Mouse (Mus musculus): ENCODE results near the gene Hist1h4h. TPM values are rescaled to one million over a fixed set of nuclear protein-coding genes. Genes with fewer than 3 reads are reported as not detected.

The Hist1h4h gene
- polyA plus RNA-seq, 1 experiment: 10.6 TPM

Other genes with a start within 250 kb of the Hist1h4h start
- 22.3 and 23.5 TPM in 2 replicates for gene Zfp322a, start 161.8 kb upstream of the Hist1h4h start, polyA plus RNA-seq (2012; rRNA removed)
- gene Abt1, start 107.2 kb upstream of the Hist1h4h start, polyA plus RNA-seq (2012; rRNA removed): 8.5 and 8.8 TPM in 2 replicates
- 0.09 and 0.12 TPM in 2 replicates for gene Btn1a1, start 65.1 kb upstream of the Hist1h4h start, polyA plus RNA-seq (2012; rRNA removed)
- gene Btn2a2, start 42.2 kb upstream of the Hist1h4h start, polyA plus RNA-seq (2012; rRNA removed): 0.06 and 0.07 TPM in 2 replicates
- gene Hist1h2af, start 2.9 kb downstream of the Hist1h4h start, polyA plus RNA-seq (2012; rRNA removed): 47.4 and 62.7 TPM in 2 replicates
- 2.2 and 4.8 TPM in 2 replicates for gene Hist1h3g, start 4.4 kb downstream of the Hist1h4h start, polyA plus RNA-seq (2012; rRNA removed)
- 0.52 and 0.80 TPM in 2 replicates for gene Hist1h2bh, start 12.3 kb downstream of the Hist1h4h start, polyA plus RNA-seq (2012; rRNA removed)
- gene Hist1h3f, start 13.0 kb downstream of the Hist1h4h start, polyA plus RNA-seq (2012; rRNA removed): 0.48 and 0.52 TPM in 2 replicates
- gene Hist1h4f, start 20.6 kb downstream of the Hist1h4h start, polyA plus RNA-seq (2012; rRNA removed): 4.7 and 5.8 TPM in 2 replicates
- 0.14 and 0.15 TPM in 2 replicates for gene Hist1h1d, start 22.2 kb downstream of the Hist1h4h start, polyA plus RNA-seq (2012; rRNA removed)
- 5.6 and 7.2 TPM in 2 replicates for gene Hist1h3e, start 31.3 kb downstream of the Hist1h4h start, polyA plus RNA-seq (2012; rRNA removed)
- gene Hist1h2ae, start 40.2 kb downstream of the Hist1h4h start, polyA plus RNA-seq (2012; rRNA removed): 4.4 and 4.5 TPM in 2 replicates
- gene Hist1h2bg, start 40.3 kb downstream of the Hist1h4h start, polyA plus RNA-seq (2012; rRNA removed): 7.1 and 9.6 TPM in 2 replicates
- 2.3 and 2.6 TPM in 2 replicates for gene Hist1h2bf, start 43.1 kb downstream of the Hist1h4h start, polyA plus RNA-seq (2012; rRNA removed)
- 1.6 and 1.8 TPM in 2 replicates for gene Hist1h2ad, start 43.3 kb downstream of the Hist1h4h start, polyA plus RNA-seq (2012; rRNA removed)
- gene Hist1h3d, start 44.7 kb downstream of the Hist1h4h start, polyA plus RNA-seq (2012; rRNA removed): 4.3 and 5.6 TPM in 2 replicates
- gene Hist1h4d, start 50.5 kb downstream of the Hist1h4h start, polyA plus RNA-seq (2012; rRNA removed): 1.9 and 2.8 TPM in 2 replicates
- gene Hist1h2be, start 90.1 kb downstream of the Hist1h4h start, polyA plus RNA-seq (2012; rRNA removed): 1.2 and 1.5 TPM in 2 replicates
- 1.8 and 1.9 TPM in 2 replicates for gene Hist1h1e, start 91.5 kb downstream of the Hist1h4h start, polyA plus RNA-seq (2012; rRNA removed)
- 0.62 and 0.67 TPM in 2 replicates for gene Hist1h2ac, start 152.9 kb downstream of the Hist1h4h start, polyA plus RNA-seq (2012; rRNA removed)
- 32.4 and 40.3 TPM in 2 replicates for gene Hist1h2bc, start 153.1 kb downstream of the Hist1h4h start, polyA plus RNA-seq (2012; rRNA removed)
- not detected in 2 replicates for gene Hist1h1t, start 164.8 kb downstream of the Hist1h4h start, polyA plus RNA-seq (2012; rRNA removed)
- gene Hist1h4c, start 167.4 kb downstream of the Hist1h4h start, polyA plus RNA-seq (2012; rRNA removed): 2.6 and 3.4 TPM in 2 replicates
- 1.5 and 2.0 TPM in 2 replicates for gene Hfe, start 179.8 kb downstream of the Hist1h4h start, polyA plus RNA-seq (2012; rRNA removed)
- 12.8 and 15.6 TPM in 2 replicates for gene Hist1h1c, start 207.8 kb downstream of the Hist1h4h start, polyA plus RNA-seq (2012; rRNA removed)
- 3.9 and 4.1 TPM in 2 replicates for gene Hist1h3c, start 214.6 kb downstream of the Hist1h4h start, polyA plus RNA-seq (2012; rRNA removed)
- 1.9 and 2.7 TPM in 2 replicates for gene Hist1h2bb, start 215.7 kb downstream of the Hist1h4h start, polyA plus RNA-seq (2012; rRNA removed)
- 6.3 and 6.8 TPM in 2 replicates for gene Hist1h2ab, start 220.1 kb downstream of the Hist1h4h start, polyA plus RNA-seq (2012; rRNA removed)
- 7.5 and 8.8 TPM in 2 replicates for gene Hist1h3b, start 221.2 kb downstream of the Hist1h4h start, polyA plus RNA-seq (2012; rRNA removed)
- 4.9 and 7.8 TPM in 2 replicates for gene Hist1h4b, start 226.0 kb downstream of the Hist1h4h start, polyA plus RNA-seq (2012; rRNA removed)
- gene Hist1h4a, start 230.2 kb downstream of the Hist1h4h start, polyA plus RNA-seq (2012; rRNA removed): 2.3 and 3.4 TPM in 2 replicates
- gene Hist1h3a, start 231.3 kb downstream of the Hist1h4h start, polyA plus RNA-seq (2012; rRNA removed): 5.1 and 5.4 TPM in 2 replicates
- 0.66 and 1.8 TPM in 2 replicates for gene Hist1h1a, start 232.6 kb downstream of the Hist1h4h start, polyA plus RNA-seq (2012; rRNA removed)
- 0.04 TPM in 1 of 2 replicates, not detected in the other for gene Trim38, start 238.9 kb downstream of the Hist1h4h start, polyA plus RNA-seq (2012; rRNA removed)

Measured in central nervous system, embryonic 18 days (tissue).